Mouse (Mus musculus): ENCODE measurements around the gene Map3k4. TPM values are rescaled to one million over a fixed set of nuclear protein-coding genes. Genes with fewer than 3 reads are reported as not detected.

Gene Map3k4
- polyA plus RNA-seq, 1 experiment from 2014 or later = 39.2 TPM

- Histone ChIP-seq H3K27ac (replicated peaks in 1 of 2; ENCODE audit: control insufficient read depth in 1 of 2, insufficient read depth in 1 of 2, low read depth in 2 of 2, low read length in 2 of 2) (no peak overlapping the region), H3K4me2 (ENCODE audit: low read length) (no peak overlapping the region), H3K4me3 (ENCODE audit: control insufficient read depth in 1 of 2, insufficient read depth in 1 of 2, low read depth in 1 of 2, low read length in 2 of 2) (no peak overlapping the region), H3K9ac (ENCODE audit: low read length) (no peak overlapping the region), H3K9me3 (ENCODE audit: control insufficient read depth, low read length) (no peaks in the 10 kb centered on the region), H3K36me3 (ENCODE audit: control insufficient read depth, insufficient read depth, low read length) (peaks cover 38% of the 10 kb centered on the region), H3K27me3 (ENCODE audit: control insufficient read depth, insufficient read depth, low read length) (no peaks in the 10 kb centered on the region), H3K4me1 (ENCODE audit: control insufficient read depth in 2 of 2, insufficient read depth in 2 of 2, low read length in 2 of 2) (peaks cover 10 to 18% of the 10 kb centered on the region in 2 experiments)
- WGBS = 86% methylated on average over 10 of the region's 10 CpGs
- ATAC-seq (ENCODE audit: insufficient number of reproducible peaks, insufficient read depth, low FRiP score, low read depth) = no peak
These were observed 50.1 kb downstream of the Map3k4 start for GRCm38 (mm10) chr17:12268538-12268937.

- 87% methylated on average over 4 of the region's 4 CpGs for WGBS
- H3K27ac ChIP-seq (replicated peaks in 1 of 2; ENCODE audit: control insufficient read depth in 1 of 2, insufficient read depth in 1 of 2, low read depth in 2 of 2, low read length in 2 of 2) = no peak overlapping the region
- peaks cover 43% of the 10 kb centered on the region for H3K36me3 ChIP-seq (ENCODE audit: control insufficient read depth, insufficient read depth, low read length)
- no peak for ATAC-seq (ENCODE audit: insufficient number of reproducible peaks, insufficient read depth, low FRiP score, low read depth)
- H3K4me1 ChIP-seq (ENCODE audit: control insufficient read depth in 2 of 2, insufficient read depth in 2 of 2, low read length in 2 of 2) = peaks cover 10 to 18% of the 10 kb centered on the region in 2 experiments
- H3K4me3 ChIP-seq (ENCODE audit: control insufficient read depth in 1 of 2, insufficient read depth in 1 of 2, low read depth in 1 of 2, low read length in 2 of 2) = no peak overlapping the region
- no peaks in the 10 kb centered on the region for H3K9me3 ChIP-seq (ENCODE audit: control insufficient read depth, low read length)
- H3K27me3 ChIP-seq (ENCODE audit: control insufficient read depth, insufficient read depth, low read length) = no peaks in the 10 kb centered on the region
- no peak overlapping the region for H3K9ac ChIP-seq (ENCODE audit: low read length)
- H3K4me2 ChIP-seq (ENCODE audit: low read length) = no peak overlapping the region
These were observed 50.5 kb downstream of the Map3k4 start for GRCm38 (mm10) chr17:12268091-12268490.

- Histone ChIP-seq H3K4me1 (ENCODE audit: control insufficient read depth in 2 of 2, insufficient read depth in 2 of 2, low read length in 2 of 2) (peaks cover 10 to 18% of the 10 kb centered on the region in 2 experiments), H3K27ac (replicated peaks in 1 of 2; ENCODE audit: control insufficient read depth in 1 of 2, insufficient read depth in 1 of 2, low read depth in 2 of 2, low read length in 2 of 2) (peak overlapping the region; percentile 61 to 71), H3K36me3 (ENCODE audit: control insufficient read depth, insufficient read depth, low read length) (peaks cover 34% of the 10 kb centered on the region), H3K27me3 (ENCODE audit: control insufficient read depth, insufficient read depth, low read length) (no peaks in the 10 kb centered on the region), H3K4me3 (ENCODE audit: control insufficient read depth in 1 of 2, insufficient read depth in 1 of 2, low read depth in 1 of 2, low read length in 2 of 2) (no peak overlapping the region), H3K4me2 (ENCODE audit: low read length) (peak overlapping the region; percentile 25), H3K9me3 (ENCODE audit: control insufficient read depth, low read length) (no peaks in the 10 kb centered on the region), H3K9ac (ENCODE audit: low read length) (no peak overlapping the region)
- WGBS = 45% methylated on average over 21 of the region's 21 CpGs
- peak; percentile 44; the same call in 1 of the 2 replicates for ATAC-seq (ENCODE audit: insufficient number of reproducible peaks, insufficient read depth, low FRiP score, low read depth)
These were observed 52.3 kb downstream of the Map3k4 start for GRCm38 (mm10) chr17:12265969-12266925.

- no peak for ATAC-seq (ENCODE audit: insufficient number of reproducible peaks, insufficient read depth, low FRiP score, low read depth)
- no peak overlapping the region for H3K4me2 ChIP-seq (ENCODE audit: low read length)
- H3K27me3 ChIP-seq (ENCODE audit: control insufficient read depth, insufficient read depth, low read length) = no peaks in the 10 kb centered on the region
- H3K4me1 ChIP-seq (ENCODE audit: control insufficient read depth in 2 of 2, insufficient read depth in 2 of 2, low read length in 2 of 2) = peaks cover 10 to 18% of the 10 kb centered on the region in 2 experiments
- H3K9me3 ChIP-seq (ENCODE audit: control insufficient read depth, low read length) = no peaks in the 10 kb centered on the region
- H3K9ac ChIP-seq (ENCODE audit: low read length) = no peak overlapping the region
- H3K27ac ChIP-seq (replicated peaks in 1 of 2; ENCODE audit: control insufficient read depth in 1 of 2, insufficient read depth in 1 of 2, low read depth in 2 of 2, low read length in 2 of 2) = 0 out of 4 replicates have a peak overlapping the region, but pooled peaks of 1 of the 2 experiments have one; percentile 24
- H3K4me3 ChIP-seq (ENCODE audit: control insufficient read depth in 1 of 2, insufficient read depth in 1 of 2, low read depth in 1 of 2, low read length in 2 of 2) = no peak overlapping the region
- WGBS = 86% methylated on average over 3 of the region's 3 CpGs
- peaks cover 34% of the 10 kb centered on the region for H3K36me3 ChIP-seq (ENCODE audit: control insufficient read depth, insufficient read depth, low read length)
These were observed 54.3 kb downstream of the Map3k4 start for GRCm38 (mm10) chr17:12264293-12264692.

DNA sequence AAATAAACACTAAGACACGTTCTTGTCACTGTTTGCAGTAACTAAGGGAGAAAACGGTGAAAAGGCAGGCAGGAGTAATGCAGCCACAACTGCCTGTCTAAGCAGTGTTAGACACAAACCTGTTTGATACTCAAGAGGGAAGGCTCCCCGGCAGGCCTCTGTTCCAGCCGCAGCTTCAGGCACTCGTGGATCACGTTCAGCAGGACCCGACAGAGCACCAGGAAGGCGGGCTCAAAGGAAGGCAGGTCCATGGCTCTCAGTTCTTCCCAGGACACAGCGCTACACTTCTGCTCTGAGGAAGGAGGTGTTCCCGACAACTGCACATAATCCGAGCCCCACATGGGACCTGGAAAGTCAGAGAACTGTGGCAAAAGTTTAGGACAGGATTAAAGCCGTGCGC lies 54.8 kb downstream of the Map3k4 start:
- Histone ChIP-seq H3K9me3 (ENCODE audit: control insufficient read depth, low read length) (no peaks in the 10 kb centered on the region), H3K4me3 (ENCODE audit: control insufficient read depth in 1 of 2, insufficient read depth in 1 of 2, low read depth in 1 of 2, low read length in 2 of 2) (no peak overlapping the region), H3K9ac (ENCODE audit: low read length) (no peak overlapping the region), H3K27ac (replicated peaks in 1 of 2; ENCODE audit: control insufficient read depth in 1 of 2, insufficient read depth in 1 of 2, low read depth in 2 of 2, low read length in 2 of 2) (0 out of 4 replicates have a peak overlapping the region, but pooled peaks of 1 of the 2 experiments have one; percentile 24), H3K4me2 (ENCODE audit: low read length) (no peak overlapping the region), H3K36me3 (ENCODE audit: control insufficient read depth, insufficient read depth, low read length) (peaks cover 36% of the 10 kb centered on the region), H3K4me1 (ENCODE audit: control insufficient read depth in 2 of 2, insufficient read depth in 2 of 2, low read length in 2 of 2) (peaks cover 10 to 18% of the 10 kb centered on the region in 2 experiments), H3K27me3 (ENCODE audit: control insufficient read depth, insufficient read depth, low read length) (no peaks in the 10 kb centered on the region)
- ATAC-seq (ENCODE audit: insufficient number of reproducible peaks, insufficient read depth, low FRiP score, low read depth) = no peak
- WGBS = 68% methylated on average over 13 of the region's 13 CpGs

- peaks cover 10 to 18% of the 10 kb centered on the region in 2 experiments for H3K4me1 ChIP-seq (ENCODE audit: control insufficient read depth in 2 of 2, insufficient read depth in 2 of 2, low read length in 2 of 2)
- H3K27ac ChIP-seq (replicated peaks in 1 of 2; ENCODE audit: control insufficient read depth in 1 of 2, insufficient read depth in 1 of 2, low read depth in 2 of 2, low read length in 2 of 2) = no peak overlapping the region
- no peaks in the 10 kb centered on the region for H3K9me3 ChIP-seq (ENCODE audit: control insufficient read depth, low read length)
- H3K27me3 ChIP-seq (ENCODE audit: control insufficient read depth, insufficient read depth, low read length) = no peaks in the 10 kb centered on the region
- no peak overlapping the region for H3K9ac ChIP-seq (ENCODE audit: low read length)
- H3K4me3 ChIP-seq (ENCODE audit: control insufficient read depth in 1 of 2, insufficient read depth in 1 of 2, low read depth in 1 of 2, low read length in 2 of 2) = no peak overlapping the region
- H3K4me2 ChIP-seq (ENCODE audit: low read length) = no peak overlapping the region
- peaks cover 44% of the 10 kb centered on the region for H3K36me3 ChIP-seq (ENCODE audit: control insufficient read depth, insufficient read depth, low read length)
- WGBS = 95% methylated on average over 8 of the region's 8 CpGs
- no peak for ATAC-seq (ENCODE audit: insufficient number of reproducible peaks, insufficient read depth, low FRiP score, low read depth)
These were observed 55.7 kb downstream of the Map3k4 start for GRCm38 (mm10) chr17:12262851-12263250.

DNA sequence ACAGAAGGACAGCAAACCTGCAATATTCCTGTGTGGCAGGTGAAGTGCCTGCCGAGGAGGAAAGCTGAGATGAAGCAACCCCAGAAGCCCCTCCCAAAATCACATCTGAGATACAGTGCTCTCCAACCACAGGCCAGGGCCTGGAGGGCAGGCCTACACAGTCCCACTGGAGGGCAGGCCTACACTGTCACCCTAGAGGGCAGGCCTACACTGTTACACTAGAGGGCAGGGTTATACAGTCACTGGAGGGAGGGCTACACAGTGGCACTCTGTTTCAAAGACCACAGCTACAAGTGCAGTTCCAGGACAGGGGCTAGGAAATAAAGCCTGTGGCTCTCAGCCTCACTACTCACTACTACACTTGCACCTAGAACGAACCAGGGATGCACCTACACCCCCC lies 56.7 kb downstream of the Map3k4 start:
- Histone ChIP-seq H3K4me2 (ENCODE audit: low read length) (no peak overlapping the region), H3K4me1 (ENCODE audit: control insufficient read depth in 2 of 2, insufficient read depth in 2 of 2, low read length in 2 of 2) (peaks cover 6 to 13% of the 10 kb centered on the region in 2 experiments), H3K27me3 (ENCODE audit: control insufficient read depth, insufficient read depth, low read length) (no peaks in the 10 kb centered on the region), H3K4me3 (ENCODE audit: control insufficient read depth in 1 of 2, insufficient read depth in 1 of 2, low read depth in 1 of 2, low read length in 2 of 2) (no peak overlapping the region), H3K36me3 (ENCODE audit: control insufficient read depth, insufficient read depth, low read length) (peaks cover 54% of the 10 kb centered on the region), H3K9ac (ENCODE audit: low read length) (no peak overlapping the region), H3K27ac (replicated peaks in 1 of 2; ENCODE audit: control insufficient read depth in 1 of 2, insufficient read depth in 1 of 2, low read depth in 2 of 2, low read length in 2 of 2) (no peak overlapping the region), H3K9me3 (ENCODE audit: control insufficient read depth, low read length) (no peaks in the 10 kb centered on the region)
- 57% methylated on average over 2 of the region's 2 CpGs for WGBS
- 0 out of 2 replicates have a peak, but pooled peaks have one; percentile 54 for ATAC-seq (ENCODE audit: insufficient number of reproducible peaks, insufficient read depth, low FRiP score, low read depth)
